Mouse (Mus musculus): ENCODE results near the gene Aff1.

DNA sequence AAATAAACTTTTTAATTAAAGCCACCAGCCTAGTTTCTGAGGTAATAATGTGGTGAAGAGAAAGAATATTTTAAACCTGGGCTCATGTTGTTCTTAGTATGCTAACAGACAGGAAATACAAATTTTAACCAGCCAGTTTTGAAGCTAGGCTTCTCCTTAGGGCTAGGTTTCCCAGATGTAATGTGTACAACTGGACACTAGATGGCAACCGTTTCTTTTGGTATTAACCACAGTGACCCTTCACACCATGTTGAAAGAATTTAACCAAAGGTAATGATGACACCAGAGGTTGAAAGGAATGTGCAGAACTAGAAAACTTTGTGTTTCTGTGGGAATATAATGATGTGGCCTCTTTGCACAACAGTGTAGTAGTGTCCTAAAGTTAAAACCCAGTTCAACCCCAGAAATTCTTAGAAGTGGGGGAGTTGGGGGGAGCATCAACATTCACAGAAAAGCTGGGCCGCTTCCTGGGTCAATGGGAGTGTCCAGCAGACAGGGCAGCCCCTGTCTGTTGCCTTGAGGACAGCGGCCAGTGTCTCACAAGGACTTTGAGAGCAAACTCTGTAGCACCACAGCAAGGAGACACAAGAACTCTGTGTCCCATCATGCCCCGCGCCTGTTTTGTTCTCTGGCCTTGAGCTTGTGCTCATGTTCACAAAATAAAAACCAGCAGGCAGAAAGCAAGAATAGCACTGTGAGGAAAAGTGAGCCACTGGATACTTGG lies 164.3 kb downstream of the Aff1 start:
- TF ChIP-seq POLR2A (IDR thresholded peaks at IDR 0.05; ENCODE audit: low read depth, low read length): no peak
- no peak for TF ChIP-seq CTCF (IDR thresholded peaks at IDR 0.05; ENCODE audit: borderline replicate concordance, insufficient read depth, low read length)

All from embryonic fibroblast, embryonic 13.5 days (primary cell).